Mouse (Mus musculus) embryonic facial prominence, embryonic 15.5 days (tissue): Measurements from ENCODE around the gene Sema4g. TPM values are rescaled to one million over a fixed set of nuclear protein-coding genes. Genes with fewer than 3 reads are reported as not detected.

Experiments used
- ATAC-seq: fragments of 200-750 bp; cut with Nextera tagmentation; 2 replicates; pipeline ENCODE4 v1.8.0; 2017; ENCODE audit warnings: low read depth, moderate TSS enrichment; ENCODE audit not compliant: insufficient number of reproducible peaks, low FRiP score, low TSS enrichment
- H3K27ac ChIP-seq: fragments of 300-500 bp; sonication (generic); replicated peaks from 2 replicates; pipeline ENCODE4 v1.5.1; 2015; ENCODE audit warnings: mild to moderate bottlenecking, inconsistent platforms
- H3K27me3 ChIP-seq: fragments of 300-500 bp; sonication (generic); 2 replicates; pipeline ENCODE4 v1.6.1; 2015; ENCODE audit warnings: inconsistent platforms
- H3K36me3 ChIP-seq: fragments of 300-500 bp; sonication (generic); 2 replicates; pipeline ENCODE4 v1.6.1; 2015; ENCODE audit warnings: mild to moderate bottlenecking, inconsistent platforms
- H3K4me1 ChIP-seq: fragments of 300-500 bp; sonication (generic); 2 replicates; pipeline ENCODE4 v1.6.1; 2015; ENCODE audit warnings: inconsistent platforms
- H3K4me2 ChIP-seq: fragments of 300-500 bp; sonication (generic); replicated peaks from 2 replicates; pipeline ENCODE4 v1.6.1; 2015; ENCODE audit warnings: mild to moderate bottlenecking, inconsistent platforms
- H3K4me3 ChIP-seq: fragments of 300-500 bp; sonication (generic); replicated peaks from 2 replicates; pipeline ENCODE4 v1.5.1; 2015; ENCODE audit warnings: mild to moderate bottlenecking, inconsistent platforms
- H3K9ac ChIP-seq: fragments of 300-500 bp; sonication (generic); 2 replicates; pipeline ENCODE4 v1.6.1; 2015; ENCODE audit warnings: inconsistent platforms
- H3K9me3 ChIP-seq: fragments of 300-500 bp; sonication (generic); replicated peaks from 2 replicates; pipeline ENCODE4 v1.6.1; 2016; ENCODE audit warnings: inconsistent platforms
- whole genome bisulfite sequencing: fragments of 180-500 bp; shearing (Covaris S2); methylation state at CpG from one replicate; pipeline ENCODE4 v1.1.7; 2015; 5-methylcytosine and 5-hydroxymethylcytosine counted together
- polyA plus RNA-seq: library from polyadenylated mRNA; unstranded; fragments of >200 nt; fragmentation: Nextera tagmentation; extraction: Ambion mirVana; gene quantifications from 2 replicates; pipeline ENCODE4 v1.2.1, GENCODE M21; 2015

Sema4g gene
- polyA plus RNA-seq, 1 experiment from 2014 or later, result 5.9 TPM

GRCm38 (mm10) chr19:44987004-44987403, 1.9 kb upstream of the Sema4g start:
- peaks cover 23% of the 10 kb centered on the region for H3K4me1 ChIP-seq
- no peak overlapping the region for H3K4me3 ChIP-seq
- WGBS, result 63% methylated on average over 6 of the region's 6 CpGs
- H3K4me2 ChIP-seq, result no peak overlapping the region
- H3K27me3 ChIP-seq, result no peaks in the 10 kb centered on the region
- no peaks in the 10 kb centered on the region for H3K9me3 ChIP-seq
- peaks cover 5% of the 10 kb centered on the region; the same call in 1 of the 2 replicates for H3K36me3 ChIP-seq
- ATAC-seq, result no peak
- H3K9ac ChIP-seq, result no peak overlapping the region
- H3K27ac ChIP-seq, result no peak overlapping the region

DNA sequence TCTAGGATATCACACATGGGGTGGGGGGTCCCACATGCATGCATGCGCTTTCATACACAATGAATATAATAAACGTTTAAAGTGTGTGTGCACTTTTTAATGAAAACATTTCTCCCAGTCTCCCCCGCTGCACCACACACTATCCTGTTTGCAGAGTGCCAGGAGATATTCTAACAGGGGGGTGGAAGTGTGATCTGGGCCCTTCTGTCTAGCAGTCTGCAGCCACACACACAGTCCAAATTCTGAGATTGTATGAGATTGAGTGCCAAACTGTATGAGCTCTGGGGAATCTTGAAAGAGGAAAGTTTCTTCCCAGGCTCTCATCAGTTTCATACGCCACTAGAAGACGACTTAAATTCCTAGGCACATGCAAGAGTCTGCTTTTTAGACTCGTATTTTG, 1.1 kb upstream of the Sema4g start:
- WGBS, result 49% methylated on average over 6 of the region's 6 CpGs
- H3K4me1 ChIP-seq, result peaks cover 29% of the 10 kb centered on the region
- no peaks in the 10 kb centered on the region for H3K27me3 ChIP-seq
- no peak overlapping the region for H3K4me2 ChIP-seq
- H3K27ac ChIP-seq, result no peak overlapping the region
- 0 out of 2 replicates have a peak, but pooled peaks cover 4% of the 10 kb centered on the region for H3K36me3 ChIP-seq
- H3K9ac ChIP-seq, result no peak overlapping the region
- H3K9me3 ChIP-seq, result no peaks in the 10 kb centered on the region
- no peak overlapping the region for H3K4me3 ChIP-seq
- ATAC-seq, result no peak

- H3K36me3 ChIP-seq, result 0 out of 2 replicates have a peak, but pooled peaks cover 4% of the 10 kb centered on the region
- no peaks in the 10 kb centered on the region for H3K9me3 ChIP-seq
- no peak overlapping the region for H3K27ac ChIP-seq
- H3K4me1 ChIP-seq, result peaks cover 29% of the 10 kb centered on the region
- no peak for ATAC-seq
- H3K4me2 ChIP-seq, result peak overlapping the region; percentile 100
- H3K9ac ChIP-seq, result no peak overlapping the region
- H3K27me3 ChIP-seq, result no peaks in the 10 kb centered on the region
- peak overlapping the region; percentile 68 for H3K4me3 ChIP-seq
- 28% methylated on average over 9 of the region's 9 CpGs for WGBS
Measured at GRCm38 (mm10) chr19:44988321-44988720, 580 bp upstream of the Sema4g start.

DNA sequence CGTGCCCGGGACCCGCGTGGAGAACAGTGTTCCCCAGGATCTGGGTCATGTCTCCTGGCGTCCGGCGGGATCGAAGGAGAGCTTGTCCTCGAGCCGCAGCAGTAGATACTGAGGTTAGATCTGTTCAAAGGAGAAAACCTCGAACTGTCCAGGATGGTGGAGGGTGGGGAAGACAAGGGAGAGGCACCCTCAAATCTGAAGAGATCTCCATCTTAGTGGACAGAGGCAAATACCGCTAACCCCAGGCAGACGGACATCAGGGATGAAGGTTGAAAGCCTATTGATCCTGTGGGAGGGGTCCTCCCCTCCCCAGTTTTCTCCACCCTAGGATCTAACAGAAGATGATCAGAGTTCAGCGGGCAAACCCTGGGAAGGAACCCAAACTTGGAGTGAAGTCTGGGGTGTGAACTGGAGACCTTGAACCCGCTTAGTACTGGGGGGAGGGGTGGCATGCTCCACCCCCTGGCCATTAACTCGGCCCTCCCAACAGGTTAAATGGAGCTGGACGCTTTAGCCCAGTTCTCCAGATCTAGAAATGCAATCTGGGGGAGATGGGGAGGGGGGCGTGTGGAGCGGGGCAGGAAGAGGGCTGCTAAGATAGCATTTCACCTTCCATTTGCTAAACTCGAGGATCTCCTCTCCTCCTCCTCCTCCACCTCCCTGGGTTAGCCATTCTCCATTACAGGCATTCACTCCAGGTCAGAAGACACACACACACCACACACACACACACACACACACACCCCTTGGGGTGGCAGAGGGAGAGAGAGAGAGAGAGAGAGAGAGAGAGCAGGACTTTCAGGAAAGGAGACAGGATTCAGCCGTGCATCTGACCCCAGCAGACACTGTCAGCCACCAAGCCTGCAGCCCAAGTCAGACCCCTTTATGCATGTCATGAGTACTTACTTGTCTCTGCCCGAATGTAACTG, 930 bp downstream of the Sema4g start:
- H3K27ac ChIP-seq, result no peak overlapping the region
- no peaks in the 10 kb centered on the region for H3K9me3 ChIP-seq
- 5% methylated on average over 22 of the region's 22 CpGs for WGBS
- peak overlapping the region; percentile 100 for H3K4me2 ChIP-seq
- no peaks in the 10 kb centered on the region for H3K36me3 ChIP-seq
- no peaks in the 10 kb centered on the region for H3K27me3 ChIP-seq
- no peak for ATAC-seq
- H3K4me3 ChIP-seq, result peak overlapping the region; percentile 68
- peak overlapping the region; percentile 58 for H3K9ac ChIP-seq
- peaks cover 29% of the 10 kb centered on the region for H3K4me1 ChIP-seq

GRCm38 (mm10) chr19:44991031-44991430, 2.1 kb downstream of the Sema4g start:
- H3K4me2 ChIP-seq, result no peak overlapping the region
- H3K4me3 ChIP-seq, result no peak overlapping the region
- ATAC-seq, result no peak
- 70% methylated on average over 8 of the region's 8 CpGs for WGBS
- no peak overlapping the region for H3K27ac ChIP-seq
- no peaks in the 10 kb centered on the region for H3K9me3 ChIP-seq
- H3K27me3 ChIP-seq, result no peaks in the 10 kb centered on the region
- peaks cover 29% of the 10 kb centered on the region for H3K4me1 ChIP-seq
- H3K9ac ChIP-seq, result no peak overlapping the region
- no peaks in the 10 kb centered on the region for H3K36me3 ChIP-seq

- 36% methylated on average over 7 of the region's 7 CpGs for WGBS
- H3K9ac ChIP-seq, result no peak overlapping the region
- no peak overlapping the region for H3K4me2 ChIP-seq
Measured at GRCm38 (mm10) chr19:44992246-44992645, 3.3 kb downstream of the Sema4g start.

GRCm38 (mm10) chr19:44992712-44993111, 3.8 kb downstream of the Sema4g start:
- no peak for ATAC-seq
- Histone ChIP-seq H3K27ac (no peak overlapping the region), H3K36me3 (no peaks in the 10 kb centered on the region), H3K4me2 (no peak overlapping the region), H3K9me3 (no peaks in the 10 kb centered on the region), H3K9ac (no peak overlapping the region), H3K4me3 (no peak overlapping the region), H3K4me1 (peaks cover 29% of the 10 kb centered on the region), H3K27me3 (no peaks in the 10 kb centered on the region)
- WGBS, result 63% methylated on average over 7 of the region's 7 CpGs

More at GRCm38 (mm10) chr19:44992246-44992645, 3.3 kb downstream of the Sema4g start:
- no peaks in the 10 kb centered on the region for H3K27me3 ChIP-seq
- H3K4me3 ChIP-seq, result no peak overlapping the region
- no peaks in the 10 kb centered on the region for H3K36me3 ChIP-seq
- ATAC-seq, result no peak
- no peaks in the 10 kb centered on the region for H3K9me3 ChIP-seq
- peaks cover 29% of the 10 kb centered on the region for H3K4me1 ChIP-seq
- no peak overlapping the region for H3K27ac ChIP-seq

GRCm38 (mm10) chr19:44997786-44998185, 8.9 kb downstream of the Sema4g start:
- Histone ChIP-seq H3K27ac (no peak overlapping the region), H3K9ac (no peak overlapping the region), H3K4me3 (no peak overlapping the region), H3K4me2 (no peak overlapping the region), H3K36me3 (peaks cover 26% of the 10 kb centered on the region), H3K4me1 (no peaks in the 10 kb centered on the region), H3K27me3 (no peaks in the 10 kb centered on the region), H3K9me3 (no peaks in the 10 kb centered on the region)
- WGBS, result 67% methylated on average over 11 of the region's 11 CpGs
- ATAC-seq, result no peak

DNA sequence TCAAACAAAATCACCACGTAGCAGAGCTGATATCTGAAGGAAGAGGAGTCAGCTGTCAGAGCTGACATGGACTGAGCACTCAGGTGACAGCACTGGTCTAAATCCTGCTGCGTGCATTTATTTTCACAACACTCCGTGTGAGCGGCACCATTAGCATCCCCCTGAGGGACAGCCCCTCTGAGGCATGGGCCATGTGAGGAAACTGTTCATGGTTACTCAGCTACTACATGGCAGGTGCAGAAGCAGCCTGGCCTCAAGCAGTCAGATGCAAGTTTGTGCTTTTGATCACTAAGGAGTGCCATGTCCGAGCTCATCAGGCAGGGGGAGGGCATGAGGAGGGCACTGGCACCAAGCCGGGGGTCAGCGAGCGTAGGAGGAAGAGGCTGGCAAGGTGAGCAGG, 10.7 kb downstream of the Sema4g start:
- Histone ChIP-seq H3K27ac (no peak overlapping the region), H3K36me3 (peaks cover 44% of the 10 kb centered on the region), H3K4me3 (no peak overlapping the region), H3K27me3 (no peaks in the 10 kb centered on the region), H3K9me3 (no peaks in the 10 kb centered on the region), H3K4me1 (no peaks in the 10 kb centered on the region), H3K4me2 (no peak overlapping the region), H3K9ac (no peak overlapping the region)
- WGBS, result 84% methylated on average over 8 of the region's 8 CpGs
- no peak for ATAC-seq

GRCm38 (mm10) chr19:45002301-45002700, 13.4 kb downstream of the Sema4g start:
- no peak overlapping the region for H3K27ac ChIP-seq
- H3K4me2 ChIP-seq, result no peak overlapping the region
- no peak overlapping the region for H3K9ac ChIP-seq
- no peaks in the 10 kb centered on the region for H3K27me3 ChIP-seq
- H3K36me3 ChIP-seq, result peaks cover 46% of the 10 kb centered on the region
- H3K9me3 ChIP-seq, result no peaks in the 10 kb centered on the region
- ATAC-seq, result no peak
- H3K4me1 ChIP-seq, result peaks cover 16% of the 10 kb centered on the region
- no peak overlapping the region for H3K4me3 ChIP-seq
- WGBS, result 62% methylated on average over 3 of the region's 3 CpGs

DNA sequence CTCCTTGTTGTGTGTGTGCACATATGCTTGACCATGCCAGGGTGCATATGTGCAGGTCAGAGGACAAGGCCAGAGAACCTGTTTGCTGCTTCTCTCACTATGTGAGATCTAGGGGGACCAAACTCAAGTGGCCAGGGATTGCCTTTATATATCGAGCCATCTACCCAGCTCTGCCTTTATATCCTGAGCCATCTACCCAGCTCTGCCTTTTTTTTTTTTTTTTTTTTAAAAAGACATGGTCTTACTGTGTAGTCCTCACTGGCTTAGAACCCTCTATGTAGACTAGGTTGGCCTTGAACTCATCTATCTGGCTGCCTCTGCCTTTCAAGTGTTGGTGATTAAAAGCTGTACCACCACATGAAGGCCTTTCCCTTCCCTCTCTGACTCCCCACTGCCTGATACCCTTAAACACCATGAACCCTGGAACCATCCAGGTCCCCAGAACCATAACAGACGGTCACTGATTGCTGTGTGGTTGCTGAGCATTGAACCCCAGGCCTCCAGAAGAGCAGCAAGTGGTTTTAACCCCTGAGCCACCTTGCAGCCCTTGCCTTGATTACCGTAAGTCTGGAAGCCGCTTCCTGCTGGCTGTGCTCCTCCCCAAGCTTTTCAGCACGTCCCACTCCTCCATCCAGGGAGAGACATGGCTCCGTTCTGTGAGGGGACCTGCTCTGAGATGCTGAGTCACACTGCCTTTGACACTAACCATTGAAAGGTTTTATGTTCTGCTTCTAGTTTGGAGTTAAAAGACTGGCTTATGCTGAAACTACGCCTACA, 15.0 kb downstream of the Sema4g start:
- peaks cover 42% of the 10 kb centered on the region for H3K36me3 ChIP-seq
- WGBS, result 88% methylated on average over 7 of the region's 7 CpGs
- no peak for ATAC-seq
- no peaks in the 10 kb centered on the region for H3K9me3 ChIP-seq
- H3K27me3 ChIP-seq, result no peaks in the 10 kb centered on the region
- H3K27ac ChIP-seq, result no peak overlapping the region
- H3K9ac ChIP-seq, result no peak overlapping the region
- peaks cover 28% of the 10 kb centered on the region for H3K4me1 ChIP-seq
- H3K4me3 ChIP-seq, result no peak overlapping the region
- no peak overlapping the region for H3K4me2 ChIP-seq
